Mouse (Mus musculus) midbrain, embryonic 12.5 days (tissue): ENCODE results near the gene Phf21a. TPM values are rescaled to one million over a fixed set of nuclear protein-coding genes. Genes with fewer than 3 reads are reported as not detected.

Source experiments
- ATAC-seq: fragments of 200-750 bp; cut with Nextera tagmentation; 2 replicates; pipeline ENCODE4 v1.8.0; 2017; ENCODE audit warnings: low read depth, moderate TSS enrichment, moderate library complexity; ENCODE audit not compliant: low FRiP score
- H3K27ac ChIP-seq: fragments of 300-500 bp; sonication (generic); replicated peaks from 2 replicates; pipeline ENCODE4 v1.5.1; 2016; ENCODE audit warnings: mild to moderate bottlenecking
- H3K27me3 ChIP-seq: fragments of 300-500 bp; sonication (generic); 2 replicates; pipeline ENCODE4 v1.6.1; 2016; ENCODE audit warnings: mild to moderate bottlenecking
- H3K36me3 ChIP-seq: fragments of 300-500 bp; sonication (generic); 2 replicates; pipeline ENCODE4 v1.6.1; 2016
- H3K4me1 ChIP-seq: fragments of 300-500 bp; sonication (generic); 2 replicates; pipeline ENCODE4 v1.6.1; 2016
- H3K4me2 ChIP-seq: fragments of 300-500 bp; sonication (generic); replicated peaks from 2 replicates; pipeline ENCODE4 v1.6.1; 2016; ENCODE audit warnings: mild to moderate bottlenecking, moderate library complexity
- H3K4me3 ChIP-seq: fragments of 300-500 bp; sonication (generic); 2 replicates; pipeline ENCODE4 v1.5.1; 2016; ENCODE audit warnings: mild to moderate bottlenecking
- H3K9ac ChIP-seq: fragments of 300-500 bp; sonication (generic); replicated peaks from 2 replicates; pipeline ENCODE4 v1.6.1; 2016; ENCODE audit warnings: mild to moderate bottlenecking, moderate library complexity
- H3K9me3 ChIP-seq: fragments of 300-500 bp; sonication (generic); 2 replicates; pipeline ENCODE4 v1.6.1; 2016; ENCODE audit warnings: mild to moderate bottlenecking
- WGBS: fragments of 180-500 bp; shearing (Covaris S2); methylation state at CpG from one replicate; pipeline ENCODE4 v1.1.7; 2016; 5-methylcytosine and 5-hydroxymethylcytosine counted together
- polyA plus RNA-seq: library from polyadenylated mRNA; unstranded; fragments of >200 nt; fragmentation: Nextera tagmentation; extraction: Ambion mirVana; gene quantifications from 2 replicates; pipeline ENCODE4 v1.2.1, GENCODE M21; 2016

Gene Phf21a
- polyA plus RNA-seq, 1 experiment from 2014 or later = 45.6 TPM

DNA sequence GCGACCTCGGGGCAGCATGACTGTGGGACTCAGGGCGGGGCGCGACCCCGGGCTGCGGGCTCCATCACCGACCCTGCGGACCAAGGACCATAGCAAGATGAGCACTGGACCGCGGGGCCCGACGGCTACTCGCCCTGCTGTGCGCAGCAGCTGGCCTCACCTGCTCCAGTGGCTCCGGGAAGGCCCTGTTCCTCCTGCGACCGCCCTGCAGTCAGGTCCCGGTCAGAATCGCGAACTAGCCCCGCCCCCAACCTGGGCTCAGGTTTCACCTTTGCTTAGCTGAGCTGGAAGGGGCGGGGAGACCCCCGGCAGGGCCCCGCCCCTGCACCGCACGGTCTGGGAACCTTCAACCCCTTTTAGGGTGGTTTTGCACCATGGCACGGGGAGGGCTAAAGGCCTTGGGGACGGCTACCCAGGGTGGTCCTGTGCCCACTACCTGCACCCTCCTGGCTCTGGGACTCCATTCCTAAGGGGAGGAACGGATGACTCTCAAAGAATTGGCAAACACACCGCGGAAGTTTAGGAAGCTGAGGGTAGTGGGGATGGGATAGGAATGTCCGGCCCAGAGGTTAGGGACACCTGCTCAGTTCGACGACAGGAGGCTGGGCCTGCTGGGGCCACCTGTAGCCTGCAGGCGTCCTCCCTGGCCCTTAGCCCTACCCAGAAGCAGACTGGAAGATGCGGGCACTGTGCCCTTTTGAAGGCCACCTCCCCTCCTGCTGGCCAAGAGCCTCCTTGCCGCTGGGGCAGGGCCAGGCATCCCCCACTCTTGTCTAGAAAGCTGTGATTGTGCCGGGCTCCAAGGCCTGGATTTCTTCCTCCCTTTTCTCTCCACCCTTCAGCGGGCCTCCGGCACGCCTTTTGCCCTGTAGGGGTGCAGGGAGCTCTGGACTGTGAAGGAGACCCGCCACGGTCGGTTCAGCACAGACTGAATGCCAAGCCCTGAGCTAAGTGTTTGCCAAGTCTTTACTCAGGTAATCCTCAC is 278.2 kb downstream of the Phf21a start:
- H3K4me3 ChIP-seq = peak overlapping the region; percentile 32
- H3K27me3 ChIP-seq = peaks cover 26% of the 10 kb centered on the region
- 1% methylated on average over 45 of the region's 45 CpGs for WGBS
- no peaks in the 10 kb centered on the region for H3K9me3 ChIP-seq
- peak overlapping the region; percentile 56 for H3K4me2 ChIP-seq
- ATAC-seq = no peak
- peaks cover 55% of the 10 kb centered on the region for H3K4me1 ChIP-seq
- peak overlapping the region; percentile 75 for H3K27ac ChIP-seq
- peak overlapping the region; percentile 50 for H3K9ac ChIP-seq
- no peaks in the 10 kb centered on the region for H3K36me3 ChIP-seq

DNA sequence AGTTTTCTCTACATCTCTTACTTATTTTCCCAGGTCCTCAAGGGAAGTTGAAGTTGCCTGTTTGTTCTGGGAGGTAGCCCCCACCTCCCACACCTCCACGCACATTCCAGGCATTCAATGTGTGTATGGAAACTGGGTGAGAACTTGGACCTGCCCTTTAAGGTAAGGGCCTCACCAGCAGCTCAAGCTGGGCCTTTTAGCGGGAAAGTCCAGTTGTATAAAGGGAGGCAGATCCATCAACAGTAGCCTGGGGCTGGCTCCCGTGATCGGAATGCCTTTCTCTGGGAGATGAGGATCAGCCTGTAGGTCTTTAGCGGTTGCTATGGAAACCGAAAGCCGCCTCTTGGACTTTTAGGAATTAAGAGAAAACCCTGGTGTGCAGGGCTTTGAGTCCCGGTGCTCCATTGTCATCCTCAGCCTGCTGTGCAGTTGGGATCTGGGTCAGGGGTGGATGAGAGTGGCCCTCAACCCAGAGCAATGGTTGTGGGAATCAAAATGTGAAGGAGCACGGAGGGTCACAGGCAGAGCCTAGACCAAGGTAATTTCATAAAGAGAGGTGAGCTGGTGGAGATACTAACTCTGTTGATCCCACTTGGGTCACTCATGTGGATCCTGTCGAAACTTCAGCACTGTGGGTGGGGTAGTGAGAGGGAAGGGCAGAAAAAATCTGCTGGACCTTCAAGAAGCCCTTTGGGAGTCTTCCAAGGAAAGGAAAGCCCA is 279.2 kb downstream of the Phf21a start:
- H3K4me3 ChIP-seq = no peak overlapping the region
- H3K27ac ChIP-seq = peak overlapping the region; percentile 75
- H3K4me1 ChIP-seq = peaks cover 59% of the 10 kb centered on the region

DNA sequence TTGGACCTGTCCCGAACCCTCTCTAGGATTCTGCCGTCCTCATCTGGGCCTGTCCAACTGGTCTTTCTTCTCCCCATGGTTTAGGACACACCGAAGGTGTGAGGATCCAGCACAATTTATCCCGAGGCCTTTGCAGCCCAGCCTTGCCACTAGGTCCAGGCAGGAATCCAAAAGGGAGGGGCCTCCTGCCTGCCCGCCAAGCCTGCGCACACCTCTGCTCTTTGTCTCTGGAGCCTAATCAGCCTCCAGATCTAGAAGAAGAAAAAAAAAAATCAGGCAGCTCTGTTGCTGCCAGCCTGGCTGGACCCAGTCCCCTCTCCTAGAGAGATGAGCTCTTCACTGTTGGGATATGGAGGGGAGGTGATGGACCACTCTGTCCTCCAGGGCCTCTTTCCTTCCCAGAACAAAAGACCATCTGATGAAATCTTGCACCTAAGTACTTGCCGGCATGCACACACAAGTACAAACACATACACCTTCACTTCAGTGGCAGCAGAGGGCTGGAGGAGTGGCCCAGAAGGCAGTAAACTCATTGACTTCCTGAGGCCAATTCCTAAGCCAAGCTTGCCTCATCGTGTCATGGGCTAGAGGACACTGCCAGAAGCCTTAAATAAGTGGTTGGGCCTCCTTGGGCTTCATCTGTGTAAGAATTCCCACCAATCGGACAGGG is 280.0 kb downstream of the Phf21a start:
- Histone ChIP-seq H3K4me1 (peaks cover 59% of the 10 kb centered on the region), H3K9ac (no peak overlapping the region), H3K27ac (peak overlapping the region; percentile 75; the same call in 1 of the 2 replicates), H3K36me3 (peaks cover 5% of the 10 kb centered on the region; the same call in 1 of the 2 replicates), H3K27me3 (peaks cover 26% of the 10 kb centered on the region), H3K4me2 (no peak overlapping the region; the same call in 1 of the 2 replicates), H3K4me3 (no peak overlapping the region), H3K9me3 (no peaks in the 10 kb centered on the region)
- 24% methylated on average over 9 of the region's 9 CpGs for WGBS
- no peak for ATAC-seq

More for the DNA sequence above, 279.2 kb downstream of the Phf21a start:
- H3K27me3 ChIP-seq = peaks cover 26% of the 10 kb centered on the region
- H3K36me3 ChIP-seq = no peaks in the 10 kb centered on the region
- ATAC-seq = no peak
- WGBS = 3% methylated on average over 10 of the region's 10 CpGs
- no peak overlapping the region for H3K9ac ChIP-seq
- H3K9me3 ChIP-seq = no peaks in the 10 kb centered on the region
- H3K4me2 ChIP-seq = peak overlapping the region; percentile 56

DNA sequence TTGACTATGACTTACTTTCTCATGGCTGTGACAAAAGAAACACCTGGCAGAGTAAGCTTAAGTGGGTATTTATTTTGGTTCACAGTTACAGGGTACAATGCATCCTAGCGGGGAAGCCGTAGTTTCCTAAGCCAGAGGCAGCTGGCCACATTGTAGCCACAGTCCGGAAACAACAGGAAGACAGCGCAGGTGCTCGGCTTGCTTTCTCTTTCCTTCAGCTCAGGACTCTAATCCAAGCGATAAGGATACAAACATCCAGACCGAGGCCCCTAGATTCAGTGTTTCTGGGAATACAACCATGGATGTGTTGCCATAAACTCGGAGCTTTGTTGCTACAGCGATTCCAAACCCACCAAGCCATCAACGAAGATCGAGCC is 280.5 kb downstream of the Phf21a start:
- Histone ChIP-seq H3K4me2 (peak overlapping the region; percentile 95; the same call in 1 of the 2 replicates), H3K27ac (peak overlapping the region; percentile 83)
- ATAC-seq = no peak

DNA sequence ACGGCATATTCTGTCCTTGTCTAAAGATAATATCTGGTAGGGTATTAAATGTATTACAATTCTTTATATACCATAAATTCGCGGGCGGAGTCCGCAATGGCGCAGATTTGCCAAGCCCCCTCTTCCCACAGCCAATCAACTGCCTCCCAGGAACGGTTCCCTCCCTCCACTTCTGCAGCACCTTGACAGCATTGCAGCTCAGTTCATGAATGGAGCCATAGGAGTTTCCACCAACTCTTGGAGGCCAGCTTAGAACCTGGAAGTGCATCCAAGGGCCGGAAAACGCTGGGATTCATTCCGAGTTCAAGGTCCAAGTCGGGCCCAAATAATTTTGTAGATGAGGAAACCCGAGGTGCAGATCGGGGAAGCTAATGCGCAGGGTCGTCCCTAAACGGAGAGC is 281.6 kb downstream of the Phf21a start, which contains the start of the genes Pex16 and Large2:
Gene Pex16, plus strand, starts transcription at position 163 of the 400 bp plus-strand sequence.
Gene Large2, minus strand, starts transcription at position 356 of the 400 bp plus-strand sequence.
- peak within 1 kb of the TSS; percentile 75 for H3K4me3 ChIP-seq
- peak within 1 kb of the TSS; percentile 83 for H3K27ac ChIP-seq
- H3K9ac ChIP-seq = peak within 1 kb of the TSS; percentile 74
- peak within 1 kb of the TSS; percentile 95 for H3K4me2 ChIP-seq
- 6% methylated on average over 16 of the region's 16 CpGs for WGBS
- ATAC-seq = no peak
- peaks cover 22% of the 10 kb centered on the region for H3K36me3 ChIP-seq
- peaks cover 59% of the 10 kb centered on the region for H3K4me1 ChIP-seq
- H3K27me3 ChIP-seq = peaks cover 18% of the 10 kb centered on the region
- H3K9me3 ChIP-seq = no peaks in the 10 kb centered on the region

More for the DNA sequence above, 280.5 kb downstream of the Phf21a start:
- H3K9ac ChIP-seq = no peak overlapping the region
- H3K27me3 ChIP-seq = peaks cover 26% of the 10 kb centered on the region
- WGBS = 57% methylated on average over 11 of the region's 11 CpGs
- no peaks in the 10 kb centered on the region for H3K9me3 ChIP-seq
- peaks cover 11% of the 10 kb centered on the region for H3K36me3 ChIP-seq
- H3K4me3 ChIP-seq = no peak overlapping the region
- H3K4me1 ChIP-seq = peaks cover 59% of the 10 kb centered on the region

DNA sequence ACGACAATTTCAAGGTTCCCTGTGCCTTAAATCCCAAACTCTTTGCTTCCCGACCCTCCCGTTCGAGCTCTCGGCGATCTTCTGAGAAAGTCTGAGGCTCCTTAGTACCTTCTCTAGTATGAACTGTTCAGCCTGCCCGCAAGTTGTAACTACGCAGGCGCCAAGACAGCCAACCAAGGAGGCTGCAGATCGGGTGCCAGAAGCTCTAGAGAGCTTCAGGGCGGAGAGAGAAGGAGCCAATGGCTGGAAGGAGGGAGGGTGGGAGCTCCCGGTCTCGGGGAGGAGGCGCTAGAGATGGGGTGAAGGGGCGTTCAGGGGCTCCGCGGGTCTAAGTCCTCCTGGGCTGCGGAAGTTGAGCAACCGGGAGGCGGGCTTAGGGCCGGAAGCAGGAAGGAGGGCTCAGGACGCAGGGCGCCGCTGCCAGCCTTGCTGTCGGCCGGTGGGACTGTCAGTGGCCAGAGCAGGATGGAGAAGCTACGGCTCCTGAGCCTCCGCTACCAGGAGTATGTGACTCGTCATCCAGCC is 282.2 kb downstream of the Phf21a start:
- WGBS = under 1% methylated on average over 29 of the region's 29 CpGs
- H3K9me3 ChIP-seq = no peaks in the 10 kb centered on the region
- H3K4me1 ChIP-seq = peaks cover 55% of the 10 kb centered on the region
- H3K9ac ChIP-seq = peak overlapping the region; percentile 74
- H3K27ac ChIP-seq = peak overlapping the region; percentile 83
- peak overlapping the region; percentile 75 for H3K4me3 ChIP-seq
- peak overlapping the region; percentile 95 for H3K4me2 ChIP-seq
- ATAC-seq = peak; percentile 91
- peaks cover 12% of the 10 kb centered on the region for H3K27me3 ChIP-seq
- peaks cover 28% of the 10 kb centered on the region for H3K36me3 ChIP-seq

DNA sequence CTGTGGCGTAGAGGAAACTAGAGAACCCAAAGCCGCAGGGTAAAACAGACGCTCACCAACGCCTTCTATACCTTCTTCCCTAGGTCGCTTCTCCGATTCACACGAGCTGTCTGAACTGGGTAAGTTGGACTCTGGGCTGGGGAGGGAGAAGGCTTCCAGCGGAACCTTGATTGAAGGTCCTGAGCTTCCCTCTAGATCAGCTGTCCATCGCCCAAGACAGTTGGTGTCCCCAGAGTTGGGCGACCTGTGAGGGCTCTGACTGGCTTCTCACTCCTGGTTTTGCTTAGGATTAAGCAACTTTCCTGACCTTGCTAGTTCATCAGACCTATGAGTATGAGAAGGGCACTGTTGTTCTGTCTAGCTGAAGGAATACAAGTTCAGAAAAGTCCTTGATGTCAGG is 282.9 kb downstream of the Phf21a start:
- peak overlapping the region; percentile 74 for H3K9ac ChIP-seq
- H3K4me2 ChIP-seq = peak overlapping the region; percentile 95
- H3K36me3 ChIP-seq = peaks cover 34% of the 10 kb centered on the region
- WGBS = 12% methylated on average over 10 of the region's 10 CpGs
- H3K4me1 ChIP-seq = peaks cover 48% of the 10 kb centered on the region
- no peaks in the 10 kb centered on the region for H3K9me3 ChIP-seq
- no peak for ATAC-seq
- peak overlapping the region; percentile 75 for H3K4me3 ChIP-seq
- peaks cover 6% of the 10 kb centered on the region for H3K27me3 ChIP-seq
- peak overlapping the region; percentile 83 for H3K27ac ChIP-seq

DNA sequence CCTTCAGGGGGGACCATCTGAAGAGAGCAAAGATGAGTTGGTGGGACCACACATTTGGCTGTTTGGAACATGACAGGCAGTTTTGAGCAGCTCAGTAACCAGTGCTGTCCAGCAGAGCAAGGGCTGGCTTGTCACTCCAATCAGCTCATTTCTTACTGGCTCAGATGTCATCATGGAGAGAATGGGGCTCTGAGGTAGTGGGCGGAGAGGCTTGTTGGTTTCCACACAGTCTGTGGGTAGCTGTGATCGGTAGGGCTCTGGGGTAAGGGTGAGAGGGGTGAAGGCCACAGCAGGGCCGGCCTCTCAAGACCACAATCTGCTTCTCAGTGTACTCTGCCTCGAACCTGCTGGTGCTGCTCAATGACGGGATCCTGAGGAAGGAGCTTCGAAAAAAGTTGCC is 283.4 kb downstream of the Phf21a start:
- Histone ChIP-seq H3K4me3 (peak overlapping the region; percentile 75), H3K27me3 (0 out of 2 replicates have a peak, but pooled peaks cover under 1% of the 10 kb centered on the region)
- WGBS = 94% methylated on average over 6 of the region's 6 CpGs

DNA sequence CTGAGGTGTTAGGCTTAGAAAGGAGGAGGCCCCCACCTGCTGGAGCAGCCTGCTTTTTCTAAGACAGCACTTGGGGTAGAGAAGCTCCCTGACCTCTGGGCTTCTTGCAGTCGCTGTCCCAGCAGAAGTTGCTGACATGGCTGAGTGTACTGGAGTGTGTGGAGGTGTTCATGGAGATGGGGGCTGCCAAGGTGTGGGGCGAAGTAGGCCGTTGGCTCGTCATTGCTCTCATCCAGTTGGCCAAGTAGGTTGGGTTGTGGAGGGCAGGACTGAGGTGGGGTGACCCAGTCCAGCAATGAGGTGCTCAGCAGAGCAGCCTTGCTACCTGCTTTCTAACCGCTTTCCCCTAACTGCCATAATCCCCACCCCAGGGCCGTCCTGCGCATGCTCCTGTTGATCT is 284.4 kb downstream of the Phf21a start:
- H3K27ac ChIP-seq = no peak overlapping the region
- H3K4me1 ChIP-seq = peaks cover 33% of the 10 kb centered on the region
- H3K36me3 ChIP-seq = peaks cover 50% of the 10 kb centered on the region
- ATAC-seq = no peak
- no peak overlapping the region for H3K9ac ChIP-seq
- WGBS = 88% methylated on average over 7 of the region's 7 CpGs
- no peaks in the 10 kb centered on the region for H3K9me3 ChIP-seq
- H3K4me3 ChIP-seq = no peak overlapping the region
- no peaks in the 10 kb centered on the region for H3K27me3 ChIP-seq
- H3K4me2 ChIP-seq = no peak overlapping the region

More for the DNA sequence above, 283.4 kb downstream of the Phf21a start:
- H3K27ac ChIP-seq = no peak overlapping the region
- ATAC-seq = no peak
- no peaks in the 10 kb centered on the region for H3K9me3 ChIP-seq
- peaks cover 43% of the 10 kb centered on the region for H3K4me1 ChIP-seq
- H3K4me2 ChIP-seq = peak overlapping the region; percentile 95
- peak overlapping the region; percentile 74 for H3K9ac ChIP-seq
- peaks cover 39% of the 10 kb centered on the region for H3K36me3 ChIP-seq

DNA sequence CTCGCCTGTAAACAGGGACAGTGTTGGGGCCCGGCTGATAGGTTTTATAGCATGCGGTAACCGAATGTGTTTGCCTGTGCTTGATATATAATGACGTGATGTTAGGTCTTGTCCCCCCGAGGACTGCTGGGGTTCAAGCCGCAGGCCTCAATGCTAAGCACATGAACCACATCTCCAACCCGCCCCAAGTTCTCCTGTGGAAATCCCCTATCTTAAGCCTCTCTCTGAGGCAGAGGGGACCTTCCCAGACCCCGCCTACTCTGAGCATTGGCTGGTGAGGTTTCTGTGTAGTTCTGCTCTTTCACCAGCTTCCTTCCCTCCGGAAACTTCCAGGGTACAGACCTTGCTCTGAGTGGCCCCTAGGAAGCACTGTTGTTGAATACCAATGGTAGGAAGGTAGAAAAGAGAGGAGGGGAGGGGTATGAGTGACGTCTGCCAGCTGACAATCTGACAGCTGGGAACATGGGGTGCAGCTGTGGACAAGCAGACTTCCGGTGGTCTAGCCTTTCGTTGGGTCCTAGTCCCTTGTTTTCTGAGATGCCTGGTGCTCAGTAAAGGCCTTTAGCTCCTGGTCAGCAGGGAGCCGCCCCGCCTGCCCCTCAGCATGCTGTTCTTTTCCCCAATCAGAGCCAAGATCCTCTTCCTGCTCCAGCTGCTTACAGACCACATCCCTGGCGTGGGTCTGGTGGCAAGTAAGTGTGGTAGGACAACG is 287.0 kb downstream of the Phf21a start:
- Histone ChIP-seq H3K36me3 (peaks cover 76% of the 10 kb centered on the region), H3K27ac (no peak overlapping the region), H3K27me3 (no peaks in the 10 kb centered on the region), H3K9me3 (no peaks in the 10 kb centered on the region), H3K4me3 (no peak overlapping the region), H3K4me2 (no peak overlapping the region), H3K9ac (no peak overlapping the region), H3K4me1 (peaks cover 11% of the 10 kb centered on the region)
- 85% methylated on average over 17 of the region's 17 CpGs for WGBS
- ATAC-seq = no peak
